Mouse (Mus musculus): ENCODE results near the gene Cenpx. TPM values are rescaled to one million over a fixed set of nuclear protein-coding genes. Genes with fewer than 3 reads are reported as not detected.

Gene Cenpx
- total and polyA plus RNA-seq, 2 experiments from 2014 or later = 57.6 to 100 TPM

GRCm38 (mm10) chr11:120709551-120709950, 4.0 kb downstream of the Cenpx start:
- Histone ChIP-seq H3K27me3 (ENCODE audit: insufficient read depth, low read length) (no peaks in the 10 kb centered on the region), H3K4me3 (ENCODE audit: low read length) (no peak overlapping the region), H3K36me3 (ENCODE audit: insufficient read depth, low read length) (peaks cover 8% of the 10 kb centered on the region; the same call in 1 of the 2 replicates), H3K27ac (no peak overlapping the region), H3K4me1 (ENCODE audit: insufficient read depth, low read length) (peaks cover 15% of the 10 kb centered on the region), H3K9me3 (ENCODE audit: low read length) (no peaks in the 10 kb centered on the region), H3K4me2 (ENCODE audit: low read depth, low read length) (no peak overlapping the region), H3K9ac (replicated peaks; ENCODE audit: low read length) (no peak overlapping the region)
- 80% methylated on average over 2 of the region's 2 CpGs for WGBS
- TF ChIP-seq CTCF (IDR thresholded peaks at IDR 0.05; ENCODE audit: low read depth) = no peak
- DNase-seq (ENCODE audit: low spot score) (no peak), ATAC-seq (no peak)

- no peak for TF ChIP-seq CTCF (IDR thresholded peaks at IDR 0.05; ENCODE audit: low read depth)
- no peak overlapping the region for H3K9ac ChIP-seq (replicated peaks; ENCODE audit: low read length)
- no peak overlapping the region for H3K4me3 ChIP-seq (ENCODE audit: low read length)
- H3K27me3 ChIP-seq (ENCODE audit: insufficient read depth, low read length) = no peaks in the 10 kb centered on the region
- H3K36me3 ChIP-seq (ENCODE audit: insufficient read depth, low read length) = peaks cover 8% of the 10 kb centered on the region; the same call in 1 of the 2 replicates
- H3K27ac ChIP-seq = no peak overlapping the region
- 45% methylated on average over 5 of the region's 5 CpGs for WGBS
- no peak overlapping the region for H3K4me2 ChIP-seq (ENCODE audit: low read depth, low read length)
- ATAC-seq = no peak
- H3K9me3 ChIP-seq (ENCODE audit: low read length) = no peaks in the 10 kb centered on the region
- DNase-seq (ENCODE audit: low spot score) = no peak
- H3K4me1 ChIP-seq (ENCODE audit: insufficient read depth, low read length) = peaks cover 14% of the 10 kb centered on the region
Observed at GRCm38 (mm10) chr11:120707969-120708368, 5.6 kb downstream of the Cenpx start.

GRCm38 (mm10) chr11:120707225-120707624, 6.3 kb downstream of the Cenpx start:
- WGBS = 19% methylated on average over 12 of the region's 12 CpGs
- ATAC-seq (no peak), DNase-seq (ENCODE audit: low spot score) (no peak)
- Histone ChIP-seq H3K36me3 (ENCODE audit: insufficient read depth, low read length) (peaks cover 8% of the 10 kb centered on the region; the same call in 1 of the 2 replicates), H3K9ac (replicated peaks; ENCODE audit: low read length) (no peak overlapping the region), H3K27ac (no peak overlapping the region), H3K4me2 (ENCODE audit: low read depth, low read length) (no peak overlapping the region), H3K27me3 (ENCODE audit: insufficient read depth, low read length) (no peaks in the 10 kb centered on the region), H3K4me3 (ENCODE audit: low read length) (no peak overlapping the region), H3K9me3 (ENCODE audit: low read length) (no peaks in the 10 kb centered on the region), H3K4me1 (ENCODE audit: insufficient read depth, low read length) (0 out of 2 replicates have a peak, but pooled peaks cover 8% of the 10 kb centered on the region)
- TF ChIP-seq CTCF (IDR thresholded peaks at IDR 0.05; ENCODE audit: low read depth) = no peak

GRCm38 (mm10) chr11:120706120-120706519, 7.4 kb downstream of the Cenpx start:
- H3K36me3 ChIP-seq (ENCODE audit: insufficient read depth, low read length) = peaks cover 16% of the 10 kb centered on the region
- no peak overlapping the region for H3K9ac ChIP-seq (replicated peaks; ENCODE audit: low read length)
- no peak overlapping the region for H3K4me3 ChIP-seq (ENCODE audit: low read length)
- DNase-seq (ENCODE audit: low spot score) = no peak
- no peak for ATAC-seq
- no peak overlapping the region for H3K4me2 ChIP-seq (ENCODE audit: low read depth, low read length)
- 0 out of 2 replicates have a peak, but pooled peaks cover 8% of the 10 kb centered on the region for H3K4me1 ChIP-seq (ENCODE audit: insufficient read depth, low read length)
- TF ChIP-seq CTCF (IDR thresholded peaks at IDR 0.05; ENCODE audit: low read depth) = no peak
- no peak overlapping the region for H3K27ac ChIP-seq
- no peaks in the 10 kb centered on the region for H3K9me3 ChIP-seq (ENCODE audit: low read length)
- 68% methylated on average over 5 of the region's 5 CpGs for WGBS
- no peaks in the 10 kb centered on the region for H3K27me3 ChIP-seq (ENCODE audit: insufficient read depth, low read length)

DNA sequence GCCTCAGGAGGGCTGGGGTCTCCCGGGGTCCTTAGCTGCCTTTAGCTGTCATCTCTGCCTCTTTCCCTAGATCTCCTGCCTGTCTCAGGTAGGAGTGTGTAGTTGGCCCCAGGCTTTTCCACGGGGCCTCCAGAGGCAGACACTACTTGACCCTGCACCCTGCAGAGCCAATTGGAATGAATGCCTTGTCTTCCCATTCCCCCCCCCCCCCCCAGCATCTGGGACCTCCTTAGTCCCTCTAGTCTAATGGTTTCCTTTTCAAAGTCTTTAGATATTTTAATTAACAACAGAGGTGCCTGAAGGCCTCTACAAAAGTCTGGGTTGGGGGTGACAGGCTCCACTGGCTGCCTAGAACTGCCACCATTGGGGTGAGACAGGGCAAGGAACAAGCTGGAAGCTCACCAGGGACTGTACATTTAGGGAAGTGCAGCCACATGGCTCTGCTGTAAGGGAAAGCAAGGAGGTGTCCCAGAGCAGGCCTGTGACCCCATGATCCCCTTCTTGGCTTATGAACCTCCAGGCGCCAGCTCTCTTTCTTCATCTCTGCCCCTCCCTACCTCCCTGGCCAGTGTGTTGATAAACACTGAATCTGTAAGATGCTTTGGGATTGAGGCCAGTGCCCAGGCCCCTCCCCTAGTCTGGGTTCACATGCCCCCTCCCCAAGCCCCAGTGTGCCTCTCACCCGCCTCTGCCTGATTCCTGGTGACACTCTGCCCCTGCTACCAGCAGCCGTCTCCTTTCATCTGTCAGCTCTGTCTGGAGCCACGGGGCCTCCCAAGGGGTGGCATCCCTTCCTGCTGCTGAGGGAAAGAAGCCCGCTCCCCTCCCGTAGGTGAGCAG, 8.8 kb downstream of the Cenpx start:
- Histone ChIP-seq H3K9me3 (ENCODE audit: low read length) (no peaks in the 10 kb centered on the region), H3K36me3 (ENCODE audit: insufficient read depth, low read length) (peaks cover 13% of the 10 kb centered on the region), H3K4me1 (ENCODE audit: insufficient read depth, low read length) (0 out of 2 replicates have a peak, but pooled peaks cover 8% of the 10 kb centered on the region), H3K9ac (replicated peaks; ENCODE audit: low read length) (no peak overlapping the region), H3K4me3 (ENCODE audit: low read length) (no peak overlapping the region), H3K27me3 (ENCODE audit: insufficient read depth, low read length) (no peaks in the 10 kb centered on the region), H3K27ac (no peak overlapping the region), H3K4me2 (ENCODE audit: low read depth, low read length) (no peak overlapping the region)
- no peak for DNase-seq (ENCODE audit: low spot score)
- WGBS = 17% methylated on average over 8 of the region's 8 CpGs
- no peak for TF ChIP-seq CTCF (IDR thresholded peaks at IDR 0.05; ENCODE audit: low read depth)
- no peak for ATAC-seq

DNA sequence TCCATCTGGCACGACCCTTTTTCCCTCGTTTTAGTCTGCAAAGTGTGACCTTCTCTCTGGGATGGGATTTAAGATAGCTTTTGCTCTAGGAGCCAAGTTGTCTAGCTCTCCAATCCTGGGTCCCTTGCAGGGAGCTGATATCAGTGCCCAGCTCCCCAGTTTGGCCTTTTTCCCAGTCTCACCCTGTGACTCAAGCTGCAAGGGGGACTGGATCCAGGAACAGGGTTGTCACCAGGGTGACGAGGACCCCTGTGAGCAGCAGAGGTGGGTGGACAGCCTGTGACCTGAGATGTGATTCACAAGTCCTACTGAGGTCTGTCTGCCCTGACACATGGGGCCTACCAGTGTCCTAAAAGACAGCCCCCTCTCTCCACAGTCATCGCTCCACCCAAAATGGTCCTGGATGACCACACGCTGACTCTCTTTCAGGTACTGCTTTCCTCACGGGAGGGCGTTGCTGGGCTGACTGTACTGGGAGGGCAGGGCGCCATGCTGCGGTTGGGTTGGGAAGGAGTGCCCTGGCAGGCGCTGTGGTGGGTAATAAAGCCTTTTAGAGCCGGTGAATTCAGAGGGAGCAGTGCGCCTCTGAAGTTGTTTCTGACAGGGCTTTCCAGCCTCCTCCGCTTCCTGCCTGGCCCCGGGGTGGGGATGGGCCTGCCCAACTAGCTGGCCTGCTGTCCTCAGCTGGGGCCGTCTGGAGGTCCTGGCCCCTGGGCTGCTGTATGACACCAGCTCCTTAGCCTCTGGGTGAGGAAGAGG, 9.7 kb downstream of the Cenpx start:
- TF ChIP-seq CTCF (IDR thresholded peaks at IDR 0.05; ENCODE audit: low read depth) = no peak
- no peak for DNase-seq (ENCODE audit: low spot score)
- Histone ChIP-seq H3K27ac (no peak overlapping the region), H3K9ac (replicated peaks; ENCODE audit: low read length) (no peak overlapping the region), H3K4me3 (ENCODE audit: low read length) (no peak overlapping the region), H3K9me3 (ENCODE audit: low read length) (no peaks in the 10 kb centered on the region), H3K4me1 (ENCODE audit: insufficient read depth, low read length) (0 out of 2 replicates have a peak, but pooled peaks cover 8% of the 10 kb centered on the region), H3K36me3 (ENCODE audit: insufficient read depth, low read length) (peaks cover 13% of the 10 kb centered on the region), H3K27me3 (ENCODE audit: insufficient read depth, low read length) (no peaks in the 10 kb centered on the region), H3K4me2 (ENCODE audit: low read depth, low read length) (no peak overlapping the region)
- 32% methylated on average over 15 of the region's 15 CpGs for WGBS
- no peak for ATAC-seq

All from hindbrain, postnatal 0 days (tissue).